Mouse (Mus musculus): ENCODE data around the gene Prune2.

- no peak for TF ChIP-seq GATA1 (IDR thresholded peaks at IDR 0.05; ENCODE audit: borderline replicate concordance, low read length)
- no peak for TF ChIP-seq CTCF (IDR thresholded peaks at IDR 0.05; ENCODE audit: low read depth, low read length)
- no peak for TF ChIP-seq POLR2AphosphoS5 (IDR thresholded peaks at IDR 0.05; ENCODE audit: insufficient replicate concordance, low read depth, low read length)
- TF ChIP-seq TAL1 (conservative IDR thresholded peaks at IDR 0.05; ENCODE audit: low read depth, low read length): no peak
Observed at GRCm38 (mm10) chr19:16959551-16959950, 3.6 kb downstream of the Prune2 start.
